Mouse (Mus musculus): ENCODE measurements at regions not wholly inside any gene's neighbourhood (a gene's known extent, or its start where the extent isn't known, plus 50 kb on each side); places are given as distances from the start of the nearest gene placed in this dataset.

DNA sequence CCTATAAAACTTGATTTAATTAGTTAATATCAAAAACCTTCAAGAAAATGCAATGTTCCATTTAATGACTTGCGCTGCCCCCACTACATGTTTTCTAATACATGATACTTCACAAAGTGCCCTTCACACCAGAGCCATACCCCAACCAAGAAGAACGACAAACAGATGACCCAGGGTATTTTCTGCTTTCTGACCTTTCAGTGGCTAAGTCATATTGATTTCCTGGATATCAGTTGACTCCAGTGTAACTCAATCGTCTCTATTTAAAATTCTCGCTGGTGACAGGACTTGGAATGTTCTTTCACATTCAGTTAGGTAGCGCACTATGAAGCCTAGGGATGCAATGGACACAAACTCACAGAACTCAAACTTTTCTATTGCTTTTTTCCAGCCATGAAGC is 109.4 kb upstream of the Adamts5 start:
- TF ChIP-seq CTCF (IDR thresholded peaks at IDR 0.05; ENCODE audit: control insufficient read depth, insufficient read depth, insufficient replicate concordance, low read depth, low read length) (no peak), POLR2A (IDR thresholded peaks at IDR 0.05; ENCODE audit: control insufficient read depth, low read depth, low read length) (no peak)

DNA sequence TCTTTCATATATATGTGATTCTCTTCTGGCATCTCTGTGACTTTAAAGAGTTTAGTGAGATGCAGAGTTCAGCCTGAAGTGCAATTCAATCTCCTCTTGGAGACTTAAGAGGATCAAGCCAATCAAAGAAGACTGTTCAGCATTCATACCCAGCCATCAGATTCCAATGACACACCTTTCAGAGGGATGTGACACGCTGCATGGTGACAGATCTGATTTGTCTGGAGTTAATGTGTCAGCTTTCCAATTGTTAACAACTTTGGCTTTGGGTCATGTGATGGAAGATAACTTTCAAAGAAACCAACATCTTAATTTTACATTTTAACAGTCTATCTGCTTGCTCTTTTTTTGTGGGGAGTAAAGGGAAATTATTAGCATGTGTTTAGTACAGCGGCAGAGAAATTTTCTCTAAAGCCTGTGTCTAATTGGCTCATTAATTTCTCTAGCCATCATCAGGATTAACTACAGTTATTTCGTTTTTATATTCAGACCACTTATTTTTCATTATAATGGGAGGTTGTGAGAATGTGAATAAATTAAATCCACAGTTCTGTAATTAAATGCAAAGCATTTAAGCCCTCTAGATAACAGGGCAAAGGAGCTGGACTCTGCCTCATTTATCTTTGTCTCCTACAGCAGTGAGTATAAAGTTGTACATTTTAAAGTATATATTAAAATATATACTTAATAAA is 108.2 kb upstream of the Adamts5 start:
- TF ChIP-seq CTCF (IDR thresholded peaks at IDR 0.05; ENCODE audit: control insufficient read depth, insufficient read depth, insufficient replicate concordance, low read depth, low read length): no peak
- TF ChIP-seq POLR2A (IDR thresholded peaks at IDR 0.05; ENCODE audit: control insufficient read depth, low read depth, low read length): no peak
- Histone ChIP-seq H3K4me1 (ENCODE audit: control insufficient read depth, insufficient read depth, low read length) (no peaks in the 10 kb centered on the region), H3K27me3 (ENCODE audit: control insufficient read depth, insufficient read depth, low read length) (no peaks in the 10 kb centered on the region), H3K4me3 (ENCODE audit: control insufficient read depth, low read depth, low read length) (no peak overlapping the region), H3K27ac (ENCODE audit: control insufficient read depth, insufficient read depth, low read depth, low read length) (no peak overlapping the region), H3K36me3 (ENCODE audit: control insufficient read depth, insufficient read depth, low read length) (no peaks in the 10 kb centered on the region)

More for the DNA sequence above, 109.4 kb upstream of the Adamts5 start:
- H3K4me3 ChIP-seq (ENCODE audit: control insufficient read depth, low read depth, low read length): no peak overlapping the region
- H3K27ac ChIP-seq (ENCODE audit: control insufficient read depth, insufficient read depth, low read depth, low read length): no peak overlapping the region
- H3K4me1 ChIP-seq (ENCODE audit: control insufficient read depth, insufficient read depth, low read length): no peaks in the 10 kb centered on the region
- no peaks in the 10 kb centered on the region for H3K27me3 ChIP-seq (ENCODE audit: control insufficient read depth, insufficient read depth, low read length)
- H3K36me3 ChIP-seq (ENCODE audit: control insufficient read depth, insufficient read depth, low read length): no peaks in the 10 kb centered on the region

DNA sequence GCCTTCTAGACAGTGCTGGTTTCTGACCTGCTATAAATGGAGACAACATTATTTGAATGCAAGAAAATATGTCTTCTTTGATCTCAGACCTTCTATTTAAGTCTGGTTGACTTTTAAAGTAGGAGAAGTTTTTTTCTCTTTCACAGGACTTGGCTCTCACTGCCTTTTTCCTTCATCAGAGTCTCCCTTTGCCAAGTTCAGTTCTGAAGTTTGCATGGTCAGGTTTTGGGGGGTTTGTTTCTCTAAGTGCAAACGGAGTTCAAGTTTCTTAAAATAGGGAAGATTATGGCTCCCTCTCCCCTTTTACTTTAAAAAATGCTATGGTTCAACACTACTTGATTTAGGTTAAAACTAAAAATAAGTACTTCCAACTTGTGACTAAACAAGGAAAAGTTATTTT is 106.2 kb upstream of the Adamts5 start:
- H3K36me3 ChIP-seq (ENCODE audit: control insufficient read depth, insufficient read depth, low read length): no peaks in the 10 kb centered on the region
- no peak overlapping the region for H3K4me3 ChIP-seq (ENCODE audit: control insufficient read depth, low read depth, low read length)
- no peak overlapping the region for H3K27ac ChIP-seq (ENCODE audit: control insufficient read depth, insufficient read depth, low read depth, low read length)
- H3K27me3 ChIP-seq (ENCODE audit: control insufficient read depth, insufficient read depth, low read length): no peaks in the 10 kb centered on the region
- no peaks in the 10 kb centered on the region for H3K4me1 ChIP-seq (ENCODE audit: control insufficient read depth, insufficient read depth, low read length)
- TF ChIP-seq POLR2A (IDR thresholded peaks at IDR 0.05; ENCODE audit: control insufficient read depth, low read depth, low read length): no peak
- no peak for TF ChIP-seq CTCF (IDR thresholded peaks at IDR 0.05; ENCODE audit: control insufficient read depth, insufficient read depth, insufficient replicate concordance, low read depth, low read length)

DNA sequence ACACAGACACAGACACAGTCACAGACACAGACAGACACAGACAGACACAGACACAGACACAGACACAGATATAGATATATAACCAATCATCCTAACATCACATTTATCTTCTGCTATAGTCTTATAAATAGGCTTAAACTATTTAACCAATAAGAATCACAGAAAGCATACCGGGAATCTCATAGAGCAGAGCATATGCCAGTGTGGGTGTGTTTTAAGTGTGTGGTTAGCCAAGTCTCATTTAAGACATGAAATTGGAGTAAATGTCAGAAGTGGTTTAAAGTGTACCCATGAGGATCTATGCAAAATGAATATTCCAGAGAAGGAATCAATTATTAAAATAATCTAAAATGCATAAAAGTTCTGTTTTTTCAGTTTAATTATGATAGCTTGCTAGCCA is 99.2 kb upstream of the Adamts5 start:
- no peak overlapping the region for H3K27ac ChIP-seq (ENCODE audit: control insufficient read depth, insufficient read depth, low read depth, low read length)
- no peaks in the 10 kb centered on the region for H3K27me3 ChIP-seq (ENCODE audit: control insufficient read depth, insufficient read depth, low read length)
- no peak overlapping the region for H3K4me3 ChIP-seq (ENCODE audit: control insufficient read depth, low read depth, low read length)
- no peaks in the 10 kb centered on the region for H3K4me1 ChIP-seq (ENCODE audit: control insufficient read depth, insufficient read depth, low read length)
- no peaks in the 10 kb centered on the region for H3K36me3 ChIP-seq (ENCODE audit: control insufficient read depth, insufficient read depth, low read length)
- TF ChIP-seq CTCF (IDR thresholded peaks at IDR 0.05; ENCODE audit: control insufficient read depth, insufficient read depth, insufficient replicate concordance, low read depth, low read length) (no peak), POLR2A (IDR thresholded peaks at IDR 0.05; ENCODE audit: control insufficient read depth, low read depth, low read length) (no peak)

DNA sequence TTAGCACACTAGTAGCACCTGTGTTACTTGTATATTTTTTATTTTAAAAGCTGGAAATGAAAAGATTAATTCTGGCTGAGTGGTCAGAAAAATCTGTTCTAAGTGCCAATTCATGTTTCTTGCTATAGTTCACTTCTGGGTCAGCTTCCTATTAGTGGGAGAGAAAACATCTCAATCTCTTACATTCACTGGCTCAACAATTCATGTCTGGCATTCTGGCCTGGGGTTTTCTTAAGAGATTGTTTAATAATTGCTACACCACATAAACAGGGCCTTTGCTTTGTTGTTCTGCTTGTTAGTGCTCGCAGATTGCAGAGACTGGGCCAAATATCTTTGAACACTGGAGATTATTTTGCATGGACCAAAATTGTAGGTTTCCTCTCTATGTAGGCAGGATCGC is 84.2 kb upstream of the Adamts5 start:
- H3K36me3 ChIP-seq (ENCODE audit: control insufficient read depth, insufficient read depth, low read length): no peaks in the 10 kb centered on the region
- H3K4me3 ChIP-seq (ENCODE audit: control insufficient read depth, low read depth, low read length): no peak overlapping the region
- no peaks in the 10 kb centered on the region for H3K4me1 ChIP-seq (ENCODE audit: control insufficient read depth, insufficient read depth, low read length)
- no peak for TF ChIP-seq CTCF (IDR thresholded peaks at IDR 0.05; ENCODE audit: control insufficient read depth, insufficient read depth, insufficient replicate concordance, low read depth, low read length)
- no peak for TF ChIP-seq POLR2A (IDR thresholded peaks at IDR 0.05; ENCODE audit: control insufficient read depth, low read depth, low read length)
- no peaks in the 10 kb centered on the region for H3K27me3 ChIP-seq (ENCODE audit: control insufficient read depth, insufficient read depth, low read length)
- no peak overlapping the region for H3K27ac ChIP-seq (ENCODE audit: control insufficient read depth, insufficient read depth, low read depth, low read length)

DNA sequence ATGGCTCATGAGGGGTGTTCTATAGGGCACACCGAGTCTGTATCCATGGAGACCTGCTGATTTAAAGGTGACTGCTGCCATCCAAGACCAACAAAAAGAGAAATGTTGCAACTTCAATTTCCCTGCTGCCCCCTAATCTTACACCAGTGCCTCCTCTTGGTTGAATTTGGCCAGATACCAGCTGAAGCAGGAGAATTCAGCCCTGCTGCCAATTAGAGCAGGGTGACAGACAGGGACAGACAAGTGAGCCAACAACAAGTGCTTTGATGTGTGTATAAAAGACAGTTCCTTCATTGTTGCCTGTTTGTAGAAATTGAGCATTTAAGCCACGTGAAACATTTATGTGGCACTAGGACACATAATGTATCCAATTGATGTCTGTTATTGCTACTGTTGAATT is 75.5 kb upstream of the Adamts5 start:
- Histone ChIP-seq H3K27me3 (ENCODE audit: control insufficient read depth, insufficient read depth, low read length) (no peaks in the 10 kb centered on the region), H3K36me3 (ENCODE audit: control insufficient read depth, insufficient read depth, low read length) (no peaks in the 10 kb centered on the region), H3K4me1 (ENCODE audit: control insufficient read depth, insufficient read depth, low read length) (no peaks in the 10 kb centered on the region), H3K27ac (ENCODE audit: control insufficient read depth, insufficient read depth, low read depth, low read length) (no peak overlapping the region), H3K4me3 (ENCODE audit: control insufficient read depth, low read depth, low read length) (no peak overlapping the region)
- TF ChIP-seq POLR2A (IDR thresholded peaks at IDR 0.05; ENCODE audit: control insufficient read depth, low read depth, low read length) (no peak), CTCF (IDR thresholded peaks at IDR 0.05; ENCODE audit: control insufficient read depth, insufficient read depth, insufficient replicate concordance, low read depth, low read length) (no peak)

DNA sequence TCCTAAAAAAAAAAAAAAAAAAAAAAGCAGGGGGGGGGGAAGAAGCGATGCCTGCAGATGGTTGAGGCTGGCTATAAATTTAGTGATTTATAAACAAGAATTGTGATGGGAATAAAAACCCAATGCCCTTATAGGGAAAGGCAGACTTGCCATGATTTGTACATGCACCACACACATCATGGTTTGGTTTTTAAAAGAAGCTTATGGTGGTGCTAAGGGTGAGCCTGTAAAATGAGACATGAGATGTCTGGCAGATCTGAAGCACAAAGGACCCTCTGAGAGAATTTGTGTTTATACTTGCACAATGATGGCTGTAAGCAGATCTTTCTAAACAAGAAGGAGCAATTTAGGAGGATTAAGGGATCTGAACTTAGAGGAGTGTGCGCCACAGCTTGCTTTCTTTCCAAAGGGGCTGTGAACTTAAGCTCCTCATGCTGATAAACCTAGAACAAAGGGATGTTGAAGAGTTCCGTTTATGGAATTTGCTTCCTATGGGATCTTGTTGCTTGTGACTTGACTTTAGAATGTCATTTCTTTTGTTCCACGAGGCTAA is 65.3 kb upstream of the Adamts5 start:
- Histone ChIP-seq H3K4me3 (ENCODE audit: control insufficient read depth, low read depth, low read length) (no peak overlapping the region), H3K36me3 (ENCODE audit: control insufficient read depth, insufficient read depth, low read length) (no peaks in the 10 kb centered on the region), H3K4me1 (ENCODE audit: control insufficient read depth, insufficient read depth, low read length) (no peaks in the 10 kb centered on the region), H3K27me3 (ENCODE audit: control insufficient read depth, insufficient read depth, low read length) (no peaks in the 10 kb centered on the region), H3K27ac (ENCODE audit: control insufficient read depth, insufficient read depth, low read depth, low read length) (no peak overlapping the region)
- TF ChIP-seq POLR2A (IDR thresholded peaks at IDR 0.05; ENCODE audit: control insufficient read depth, low read depth, low read length) (no peak), CTCF (IDR thresholded peaks at IDR 0.05; ENCODE audit: control insufficient read depth, insufficient read depth, insufficient replicate concordance, low read depth, low read length) (no peak)
